Mouse (Mus musculus) lung, embryonic 14.5 days (tissue): ENCODE data around the gene Ankrd12. TPM values are rescaled to one million over a fixed set of nuclear protein-coding genes. Genes with fewer than 3 reads are reported as not detected.

Experiments
- ATAC-seq: fragments of 200-750 bp; cut with Nextera tagmentation; 2 replicates; pipeline ENCODE4 v1.8.0; 2017; ENCODE audit warnings: mild to moderate bottlenecking, moderate TSS enrichment, moderate library complexity; ENCODE audit not compliant: insufficient read depth
- DNase-seq: peaks from one replicate; pipeline ENCODE4 v3.0.0-alpha.2; 2015
- H3K27ac ChIP-seq: fragments of 300-500 bp; sonication (generic); 2 replicates; pipeline ENCODE4 v1.5.1; 2014; ENCODE audit warnings: low read depth, mild to moderate bottlenecking, moderate library complexity
- H3K27me3 ChIP-seq: fragments of 300-500 bp; sonication (generic); 2 replicates; pipeline ENCODE4 v1.6.1; 2014; ENCODE audit warnings: low read length, control low read depth; ENCODE audit not compliant: insufficient read depth
- H3K36me3 ChIP-seq: fragments of 300-500 bp; sonication (generic); 2 replicates; pipeline ENCODE4 v1.6.1; 2014; ENCODE audit warnings: control low read depth; ENCODE audit not compliant: insufficient read depth
- H3K4me1 ChIP-seq: fragments of 300-500 bp; sonication (generic); 2 replicates; pipeline ENCODE4 v1.6.1; 2014; ENCODE audit warnings: antibody characterized with exemption, control low read depth; ENCODE audit not compliant: insufficient read depth
- H3K4me2 ChIP-seq: fragments of 300-500 bp; sonication (generic); 2 replicates; pipeline ENCODE4 v1.6.1; 2014; ENCODE audit warnings: mild to moderate bottlenecking
- H3K4me3 ChIP-seq: fragments of 300-500 bp; sonication (generic); 2 replicates; pipeline ENCODE4 v1.5.1; 2014; ENCODE audit warnings: low read depth, low read length
- H3K9ac ChIP-seq: fragments of 300-500 bp; sonication (generic); 2 replicates; pipeline ENCODE4 v1.6.1; 2014
- H3K9me3 ChIP-seq: fragments of 300-500 bp; sonication (generic); 2 replicates; pipeline ENCODE4 v1.6.1; 2016; ENCODE audit warnings: low read depth, low read length, control low read depth
- CTCF ChIP-seq: IDR thresholded peaks from 2 replicates; pipeline ENCODE4 v1.5.1; 2016; ENCODE audit warnings: antibody characterized with exemption, low read depth
- WGBS: fragments of 180-500 bp; shearing (Covaris S2); extraction: QIAGEN DNeasy Blood & Tissue Kit; methylation state at CpG from one replicate; pipeline ENCODE4 v1.1.7; 2014; 5-methylcytosine and 5-hydroxymethylcytosine counted together
- polyA plus RNA-seq: library from polyadenylated mRNA; unstranded; fragments of >200 nt; fragmentation: Nextera tagmentation; extraction: Ambion mirVana; gene quantifications from 2 replicates; pipeline ENCODE4 v1.2.1, GENCODE M21; 2014

Ankrd12 gene
- polyA plus RNA-seq, 1 experiment from 2014 or later = 19.6 TPM

DNA sequence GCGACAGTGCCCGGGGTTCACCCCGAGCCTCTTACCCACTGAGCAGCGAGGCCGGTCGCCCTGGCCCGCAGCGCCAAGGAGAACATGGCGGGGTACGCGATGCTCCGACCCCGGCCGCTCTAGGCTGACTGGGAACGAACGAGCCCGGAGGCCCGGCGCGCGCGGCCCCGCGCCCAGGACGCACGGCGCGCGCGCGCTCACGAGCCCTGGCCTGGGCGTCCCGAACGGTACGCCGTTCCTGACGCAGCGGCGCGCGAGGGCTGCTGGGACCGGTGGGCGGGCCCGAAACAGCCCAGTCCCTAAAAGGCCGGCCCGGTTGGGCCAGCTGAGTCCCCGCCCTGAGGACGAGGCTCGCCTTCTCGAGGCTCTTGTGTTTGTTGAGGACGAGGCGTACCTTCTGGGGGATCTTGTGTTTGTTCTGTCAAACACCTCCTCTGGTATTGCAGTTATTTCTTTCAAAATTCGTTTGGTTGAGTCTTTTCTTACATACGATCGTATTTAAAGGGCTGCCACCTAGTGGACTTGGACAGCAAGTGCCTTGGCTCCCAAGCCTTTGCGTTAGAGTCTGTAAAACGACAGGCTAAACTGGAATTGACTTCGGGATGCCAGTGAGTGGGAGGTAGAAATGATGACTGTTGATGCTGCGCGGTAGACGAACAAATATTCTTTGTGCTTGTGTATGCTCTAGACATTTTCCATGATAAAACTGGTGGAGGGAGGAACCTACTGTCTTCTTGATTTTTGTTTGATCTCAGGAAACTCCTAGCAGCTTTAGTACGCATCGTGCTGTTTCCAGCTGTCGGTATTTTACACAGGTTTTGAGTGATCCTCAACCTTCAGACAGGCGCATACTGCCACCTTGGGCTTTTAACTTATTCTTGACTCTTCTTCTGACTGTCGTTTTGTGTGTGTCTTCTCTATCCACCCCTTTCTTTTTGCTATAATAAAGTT lies 24.8 kb upstream of the Ankrd12 start, which contains the start of gene Ndufv2:
Gene Ndufv2 (minus strand): TSS at position 180 of the 951 bp plus-strand sequence.
- WGBS = under 1% methylated on average over 58 of the region's 67 CpGs

DNA sequence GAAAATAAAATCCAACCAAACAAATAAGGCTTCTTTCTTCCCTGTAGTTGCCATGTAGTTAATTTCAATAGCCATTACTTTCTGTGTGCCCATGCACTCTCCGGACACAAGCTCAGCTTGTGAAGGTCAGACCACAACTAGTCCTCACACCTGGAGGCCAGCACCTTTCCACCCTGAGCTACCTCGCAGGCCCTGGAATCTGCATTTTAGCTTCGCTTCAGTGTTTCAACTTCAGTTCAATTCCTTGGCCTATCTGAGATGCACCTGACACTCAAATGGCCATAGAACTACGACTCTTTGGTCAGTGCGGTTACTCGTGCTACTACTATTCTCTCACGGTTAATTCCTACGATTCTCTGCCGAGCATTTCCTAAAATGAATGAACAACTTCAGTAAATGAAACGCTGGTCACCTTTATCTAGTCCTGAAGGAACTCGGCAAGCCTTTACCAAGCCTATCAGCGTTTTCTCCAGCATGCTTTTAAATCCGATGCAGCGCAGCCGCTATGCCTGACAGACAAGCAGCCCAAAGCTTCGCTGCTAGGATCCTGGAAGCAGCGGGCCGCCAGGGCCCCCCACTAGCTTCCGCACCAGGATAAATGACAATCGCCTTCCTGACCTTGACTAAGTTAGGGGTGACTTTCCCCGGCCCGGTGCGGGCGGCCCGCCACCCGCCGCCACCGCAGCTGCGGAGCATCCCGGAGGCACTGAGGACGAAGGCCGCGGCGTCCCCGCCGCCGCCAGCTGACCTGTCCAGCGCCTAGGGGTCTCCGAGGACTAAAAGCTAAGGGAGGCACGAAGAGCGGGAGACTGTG lies 23.9 kb upstream of the Ankrd12 start:
- no peaks in the 10 kb centered on the region for H3K9me3 ChIP-seq
- H3K4me3 ChIP-seq = peak overlapping the region; percentile 91
- TF ChIP-seq CTCF = no peak
- H3K9ac ChIP-seq = peak overlapping the region; percentile 94
- H3K36me3 ChIP-seq = no peaks in the 10 kb centered on the region
- under 1% methylated on average over 41 of the region's 41 CpGs for WGBS
- peak overlapping the region; percentile 96 for H3K4me2 ChIP-seq
- peaks cover 7% of the 10 kb centered on the region; the same call in 1 of the 2 replicates for H3K4me1 ChIP-seq
- ATAC-seq (no peak), DNase-seq (peak; percentile 54)
- no peaks in the 10 kb centered on the region for H3K27me3 ChIP-seq
- H3K27ac ChIP-seq = peak overlapping the region; percentile 93

More for the DNA sequence above, 24.8 kb upstream of the Ankrd12 start, which contains the start of gene Ndufv2:
- Histone ChIP-seq H3K4me1 (peaks cover 7% of the 10 kb centered on the region; the same call in 1 of the 2 replicates), H3K4me3 (peak within 1 kb of the TSS; percentile 91), H3K4me2 (peak within 1 kb of the TSS; percentile 96), H3K27me3 (no peaks in the 10 kb centered on the region), H3K9me3 (no peaks in the 10 kb centered on the region), H3K27ac (peak within 1 kb of the TSS; percentile 93), H3K9ac (peak within 1 kb of the TSS; percentile 94), H3K36me3 (no peaks in the 10 kb centered on the region)
- TF ChIP-seq CTCF = peak; percentile 86
- ATAC-seq (peak; percentile 99), DNase-seq (peak; percentile 99)

DNA sequence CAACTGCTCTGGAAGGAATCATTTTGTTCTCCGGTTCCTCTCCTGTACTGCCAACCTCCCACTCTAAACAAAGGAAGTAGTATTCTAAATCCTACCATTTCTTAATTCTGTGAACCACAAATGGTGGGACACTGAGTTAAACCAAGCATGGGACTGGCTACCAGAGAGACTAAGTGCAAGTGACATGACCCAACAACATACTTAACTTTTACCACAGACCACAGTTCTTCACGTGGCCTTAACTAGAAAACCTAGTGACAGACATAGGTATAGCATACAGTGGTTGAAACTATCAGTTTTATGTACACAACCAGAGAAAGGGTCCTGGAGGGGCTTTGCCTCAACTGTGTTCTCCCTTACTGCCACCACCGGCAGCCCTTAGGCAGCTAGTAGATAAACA lies 15.8 kb upstream of the Ankrd12 start:
- Histone ChIP-seq H3K4me2 (no peak overlapping the region), H3K9me3 (no peaks in the 10 kb centered on the region), H3K27me3 (no peaks in the 10 kb centered on the region), H3K36me3 (peaks cover 31% of the 10 kb centered on the region), H3K4me3 (no peak overlapping the region), H3K4me1 (no peaks in the 10 kb centered on the region), H3K27ac (no peak overlapping the region), H3K9ac (no peak overlapping the region)
- WGBS = 75% methylated on average over 3 of the region's 3 CpGs
- no peak for TF ChIP-seq CTCF
- DNase-seq (no peak), ATAC-seq (no peak)

DNA sequence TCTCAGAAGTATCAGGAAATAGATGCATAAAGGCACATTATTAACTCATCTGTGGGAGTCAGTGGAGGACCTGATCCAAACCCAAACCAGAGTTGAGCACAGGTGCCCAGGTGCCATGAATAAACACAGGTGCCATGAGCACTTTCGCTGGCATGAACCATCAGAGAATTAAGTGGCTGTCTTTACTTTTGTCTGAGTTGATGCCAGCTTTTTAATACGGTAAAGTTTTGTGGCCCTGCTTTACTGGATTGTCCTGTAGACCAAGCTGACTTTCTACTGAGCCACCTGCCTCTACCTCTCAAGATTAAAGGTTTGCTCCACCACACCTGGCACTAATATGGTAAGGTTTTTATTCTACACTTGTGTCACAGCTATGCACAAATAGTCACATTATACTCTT lies 15.2 kb upstream of the Ankrd12 start:
- TF ChIP-seq CTCF = no peak
- 91% methylated on average over 2 of the region's 2 CpGs for WGBS
- H3K27me3 ChIP-seq = no peaks in the 10 kb centered on the region
- no peak overlapping the region for H3K27ac ChIP-seq
- no peaks in the 10 kb centered on the region for H3K4me1 ChIP-seq
- no peak overlapping the region for H3K9ac ChIP-seq
- DNase-seq (no peak), ATAC-seq (no peak)
- no peak overlapping the region for H3K4me2 ChIP-seq
- H3K36me3 ChIP-seq = peaks cover 36% of the 10 kb centered on the region
- no peaks in the 10 kb centered on the region for H3K9me3 ChIP-seq
- H3K4me3 ChIP-seq = no peak overlapping the region

DNA sequence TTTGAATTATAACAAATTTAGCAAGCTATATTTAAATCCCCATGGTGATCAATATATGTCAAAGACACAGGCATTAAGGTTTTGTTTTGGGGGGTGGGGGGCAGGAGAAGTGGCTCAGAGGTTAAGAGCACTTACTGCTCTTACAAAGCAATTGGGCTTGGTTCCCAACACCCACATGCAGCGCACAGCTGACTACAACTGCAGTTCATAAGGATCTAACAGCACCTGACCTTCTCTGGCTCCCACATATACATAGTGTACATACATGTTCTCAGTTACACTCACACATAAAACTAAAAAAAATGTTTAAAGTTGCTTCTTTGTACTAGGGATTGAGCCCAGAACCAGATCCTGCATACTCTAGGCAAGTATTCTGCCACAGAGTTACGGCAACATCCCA lies 14.5 kb upstream of the Ankrd12 start:
- 91% methylated on average over 2 of the region's 2 CpGs for WGBS
- peaks cover 38% of the 10 kb centered on the region for H3K36me3 ChIP-seq
- ATAC-seq = no peak

DNA sequence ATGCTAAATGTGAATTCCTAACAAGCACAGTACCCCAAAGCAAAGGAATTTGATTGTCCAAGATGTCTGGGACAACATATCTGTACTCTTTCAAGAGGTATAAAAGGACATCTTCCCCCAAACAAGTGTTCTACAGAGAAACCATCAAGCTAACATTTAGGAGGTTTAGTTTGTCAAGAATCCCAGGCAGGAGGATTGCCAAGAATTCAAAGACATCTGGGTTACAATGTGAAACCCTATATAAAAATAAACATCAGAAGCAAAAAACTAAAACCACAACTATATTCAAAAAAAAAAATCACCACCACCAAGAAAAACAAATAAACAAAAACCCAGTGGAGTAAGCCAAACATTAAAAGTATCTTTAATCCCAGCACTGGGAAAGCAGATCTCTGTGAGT lies 13.4 kb upstream of the Ankrd12 start:
- no peak overlapping the region for H3K4me2 ChIP-seq
- DNase-seq (no peak), ATAC-seq (no peak)
- TF ChIP-seq CTCF = no peak
- H3K9ac ChIP-seq = no peak overlapping the region
- H3K36me3 ChIP-seq = peaks cover 47% of the 10 kb centered on the region
- H3K4me1 ChIP-seq = no peaks in the 10 kb centered on the region
- no peak overlapping the region for H3K4me3 ChIP-seq
- H3K27ac ChIP-seq = no peak overlapping the region
- H3K27me3 ChIP-seq = no peaks in the 10 kb centered on the region
- H3K9me3 ChIP-seq = no peaks in the 10 kb centered on the region

More for the DNA sequence above, 14.5 kb upstream of the Ankrd12 start:
- Histone ChIP-seq H3K4me2 (no peak overlapping the region), H3K4me1 (no peaks in the 10 kb centered on the region), H3K27me3 (no peaks in the 10 kb centered on the region), H3K27ac (no peak overlapping the region), H3K9ac (no peak overlapping the region), H3K4me3 (no peak overlapping the region), H3K9me3 (no peaks in the 10 kb centered on the region)
- no peak for TF ChIP-seq CTCF
- DNase-seq = no peak

DNA sequence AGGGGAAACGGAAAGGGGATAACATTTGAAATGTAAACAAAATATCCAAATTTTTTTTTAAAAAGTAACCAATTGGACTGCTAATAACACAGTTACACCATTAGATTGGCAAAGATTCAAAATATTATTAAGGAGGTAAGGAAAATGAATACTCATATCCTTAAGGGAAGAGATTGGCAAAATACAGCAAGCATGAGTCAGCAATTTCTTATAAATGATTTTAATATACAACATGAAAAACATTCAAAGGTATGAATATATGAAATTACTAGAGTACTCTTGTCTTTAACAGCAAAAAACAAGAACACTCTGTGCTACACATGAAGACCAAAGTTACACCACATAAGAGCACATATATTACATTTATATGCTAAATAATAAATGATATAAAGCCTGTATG lies 8.1 kb upstream of the Ankrd12 start:
- Histone ChIP-seq H3K4me1 (no peaks in the 10 kb centered on the region), H3K27ac (no peak overlapping the region), H3K4me3 (no peak overlapping the region), H3K27me3 (no peaks in the 10 kb centered on the region), H3K4me2 (no peak overlapping the region), H3K9me3 (no peaks in the 10 kb centered on the region), H3K36me3 (peaks cover 61% of the 10 kb centered on the region), H3K9ac (no peak overlapping the region)
- 70% methylated on average over 1 of the region's 1 CpGs for WGBS
- TF ChIP-seq CTCF = no peak
- no peak for ATAC-seq
- no peak for DNase-seq
